Mouse (Mus musculus) c-Kit-positive CD71-positive TER-119-negative erythroid progenitor cells, embryonic 14.5 days (primary cell): ENCODE measurements at regions not wholly inside any gene's neighbourhood (a gene's known extent, or its start where the extent isn't known, plus 50 kb on each side); places are given as distances from the start of the nearest gene placed in this dataset.

Experiments
- DNase-seq: peaks from one replicate; pipeline ENCODE4 v3.0.0-alpha.2; 2013; ENCODE audit warnings: low read depth

DNA sequence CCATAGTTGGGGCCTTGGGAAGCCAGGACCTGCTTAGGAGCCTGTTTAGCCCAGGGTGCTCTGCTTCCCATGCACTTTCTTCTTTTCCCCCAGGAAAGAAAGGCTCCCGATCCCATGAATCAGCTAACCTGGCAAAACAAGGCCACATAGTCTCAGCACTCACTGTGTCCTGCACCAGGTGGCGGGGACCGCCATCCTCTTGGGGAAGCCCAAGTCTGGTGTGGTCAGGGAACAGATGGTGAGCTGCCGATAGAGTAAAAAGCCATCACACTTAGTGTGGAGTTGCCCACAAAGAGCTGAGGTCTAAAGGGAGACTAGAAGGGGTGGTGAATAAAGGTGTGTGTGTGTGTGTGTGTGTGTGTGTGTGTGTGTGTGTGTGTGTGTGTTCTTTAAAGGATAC, 57.0 kb upstream of the Lrpap1 start:
- no peak for DNase-seq

DNA sequence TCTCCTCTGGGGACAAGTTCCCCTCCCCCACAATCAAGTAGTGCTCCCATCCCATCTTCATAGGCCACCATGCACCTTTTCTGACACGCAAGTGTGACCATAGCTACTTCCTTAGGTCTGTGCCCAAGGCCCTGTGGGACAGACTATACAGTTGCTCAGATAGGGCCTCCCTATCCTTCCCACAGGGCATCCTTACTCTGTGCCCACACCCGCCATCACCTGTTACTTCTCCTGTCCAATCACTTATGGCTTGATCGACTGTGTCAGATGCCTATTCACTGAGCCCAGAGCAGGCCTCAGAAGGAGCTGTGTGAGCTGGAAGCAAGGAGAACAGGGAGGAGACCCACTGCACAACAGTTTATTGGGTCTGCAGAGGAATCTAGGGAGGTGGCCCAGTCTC, 56.6 kb upstream of the Lrpap1 start:
- DNase-seq = no peak

DNA sequence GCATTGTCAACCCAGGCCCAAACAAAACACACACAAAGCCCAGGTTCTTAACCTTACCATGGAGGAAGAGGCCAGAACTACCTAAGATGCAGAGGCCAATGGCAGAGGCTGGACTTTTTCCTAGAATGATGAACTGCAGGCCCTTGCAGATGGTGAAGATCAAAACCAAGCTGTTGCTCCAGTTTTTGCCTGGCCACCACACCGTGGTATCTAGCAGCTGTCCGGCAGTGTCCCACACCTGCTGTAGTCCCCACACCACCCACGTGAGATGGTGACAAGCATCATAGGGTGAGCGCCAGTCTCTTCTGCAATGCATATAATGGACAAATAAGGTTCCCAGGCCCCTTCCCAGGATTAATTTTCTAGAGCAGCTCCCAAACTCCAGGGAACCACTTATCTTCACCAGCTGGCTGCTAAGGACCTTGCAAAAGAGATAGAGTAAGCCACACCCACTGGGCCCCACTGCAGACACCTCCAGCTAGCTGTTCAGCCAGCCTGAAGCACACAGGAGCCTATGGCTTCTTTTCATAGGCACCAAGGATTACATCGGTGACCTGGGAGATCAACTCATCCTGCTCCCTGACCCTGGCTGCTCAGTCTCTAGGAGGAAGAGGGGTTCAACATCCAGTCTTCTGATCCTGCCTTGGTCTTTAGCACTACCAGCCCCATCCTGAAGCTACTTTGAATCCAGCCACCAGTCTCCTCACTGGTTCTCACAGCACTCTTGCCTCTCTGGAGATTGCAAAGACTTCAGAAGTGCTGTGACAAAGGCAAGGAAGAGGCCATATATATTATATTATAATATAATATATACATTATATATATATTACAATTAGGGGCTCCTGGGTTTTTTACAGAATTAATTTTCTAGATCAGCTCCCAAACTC, 55.6 kb upstream of the Lrpap1 start:
- DNase-seq = peak; percentile 63

DNA sequence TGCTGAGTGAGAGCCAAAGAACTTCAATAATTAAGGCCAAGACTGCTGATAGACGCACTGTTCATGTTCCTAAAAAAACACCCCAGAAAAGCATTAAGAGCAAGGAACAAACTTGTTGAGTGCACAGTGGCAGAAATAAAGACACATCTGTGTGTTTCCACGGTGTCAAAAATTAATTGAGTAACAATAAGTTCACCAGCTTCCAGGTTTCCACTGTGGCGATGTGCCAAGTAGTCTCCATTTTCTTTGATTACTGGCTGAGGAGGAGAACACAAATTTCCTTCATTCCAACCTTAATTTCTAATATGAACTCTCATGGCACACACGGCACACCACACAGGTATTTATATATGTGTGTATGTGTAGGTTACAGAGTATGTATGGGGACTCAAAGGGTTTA, 54.3 kb upstream of the Lrpap1 start:
- no peak for DNase-seq

DNA sequence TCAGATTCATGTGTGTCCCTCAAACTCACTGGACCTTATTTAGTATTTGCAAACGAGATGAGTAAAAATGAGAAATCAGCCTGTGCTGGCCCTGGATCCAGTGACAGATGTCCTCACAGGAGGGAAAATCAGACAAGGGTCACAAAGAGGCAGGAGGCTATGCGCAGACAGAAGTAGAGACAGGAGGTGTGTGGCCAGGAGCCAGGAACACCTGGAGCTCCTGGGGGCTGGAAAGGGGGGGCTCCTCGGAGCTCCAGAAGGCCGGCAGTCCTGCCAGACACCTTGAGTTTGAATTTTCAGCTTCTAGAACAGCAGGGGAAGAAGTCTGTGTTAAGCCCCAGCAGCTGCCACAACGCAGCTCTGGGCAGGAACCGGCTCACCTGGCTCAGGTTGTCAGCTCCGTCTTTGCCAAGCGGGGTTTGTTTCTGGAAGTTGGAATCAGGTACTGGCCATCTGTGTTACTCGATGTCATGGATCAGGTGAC, 53.7 kb upstream of the Lrpap1 start:
- no peak for DNase-seq

DNA sequence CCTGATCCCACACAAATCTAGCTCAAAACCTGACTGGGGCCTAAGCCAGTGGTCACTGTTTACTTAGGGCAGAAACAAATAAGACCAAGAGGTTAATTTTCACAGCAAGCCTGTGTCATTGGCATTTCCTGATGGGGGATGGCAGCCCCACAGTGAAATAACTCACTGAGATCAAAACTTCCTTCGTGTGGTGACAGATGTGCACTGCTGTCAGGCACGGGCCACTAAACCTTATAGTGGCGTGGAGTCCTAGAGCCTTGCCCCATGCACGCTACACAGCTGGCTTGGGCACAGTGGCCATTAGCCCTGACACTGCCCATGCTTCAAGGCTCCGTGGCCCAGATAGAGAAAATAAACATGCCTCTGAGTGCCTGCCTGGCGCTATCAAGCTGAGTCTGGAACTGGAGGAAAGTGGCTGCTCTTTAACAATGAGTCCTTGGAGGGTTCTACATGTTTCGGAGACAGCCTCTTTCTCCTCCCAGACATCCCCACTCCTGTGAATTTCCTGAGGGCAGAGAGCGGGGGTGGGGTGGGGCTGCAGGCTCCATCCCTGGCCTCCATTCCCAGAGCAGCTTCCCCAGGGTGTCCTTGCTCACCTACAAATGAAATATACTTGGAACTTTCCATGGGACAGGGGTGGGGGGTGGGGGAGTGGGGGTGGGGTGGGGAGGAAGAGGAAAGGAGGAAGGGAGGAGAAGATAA, 52.9 kb upstream of the Lrpap1 start:
- DNase-seq = no peak

DNA sequence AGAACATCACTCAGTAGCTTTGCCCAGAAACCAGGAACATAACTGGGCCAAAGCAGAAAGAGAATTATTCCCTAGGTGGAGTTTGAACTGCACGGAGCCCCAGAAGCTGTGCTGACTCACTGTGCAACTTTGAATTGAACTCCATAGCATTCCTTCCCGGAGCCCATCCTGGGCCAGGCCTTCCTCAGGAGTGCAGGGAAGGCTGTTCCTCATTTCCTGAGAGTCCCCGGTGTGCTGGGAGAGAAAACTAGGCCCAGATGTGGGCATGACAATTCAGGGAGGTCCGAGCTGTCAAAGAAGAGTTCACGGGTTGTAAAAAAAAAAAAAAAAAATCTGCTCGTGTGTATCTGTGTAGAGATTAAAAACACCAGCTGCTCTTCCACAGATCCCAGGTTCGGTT, 50.8 kb upstream of the Lrpap1 start:
- no peak for DNase-seq

DNA sequence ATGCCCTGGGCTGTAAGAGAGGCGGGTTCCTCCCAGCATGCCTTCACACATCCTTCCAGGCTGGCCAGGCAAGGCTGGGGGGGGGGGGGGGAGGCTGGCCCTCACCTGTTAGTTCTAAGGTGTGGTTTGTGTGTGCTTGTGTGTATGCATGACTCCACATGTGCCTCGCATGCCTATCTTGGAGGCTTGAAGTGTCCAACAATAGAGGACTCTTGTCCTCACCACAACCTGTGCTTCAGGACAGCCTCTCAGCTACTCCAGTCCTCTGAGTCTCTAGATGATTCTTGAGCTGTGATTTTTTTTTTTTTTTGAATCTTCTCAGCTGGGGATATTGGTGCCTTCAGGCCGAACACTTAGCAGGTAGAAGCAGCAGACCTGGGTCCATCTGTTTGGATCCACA, 50.2 kb upstream of the Lrpap1 start:
- DNase-seq = no peak
